Mouse (Mus musculus) thymus, postnatal 4 days (tissue): Measurements from ENCODE around the gene Ranbp2.
"Not testable (repeated sequence)": the region's sequence is repeated elsewhere in the genome, so short reads cannot be mapped to it uniquely, and the experiment has no call there.

ENCODE experiments used
- DNase-seq: peaks from one replicate; pipeline ENCODE4 v3.0.0; 2021

The Ranbp2 gene

DNA sequence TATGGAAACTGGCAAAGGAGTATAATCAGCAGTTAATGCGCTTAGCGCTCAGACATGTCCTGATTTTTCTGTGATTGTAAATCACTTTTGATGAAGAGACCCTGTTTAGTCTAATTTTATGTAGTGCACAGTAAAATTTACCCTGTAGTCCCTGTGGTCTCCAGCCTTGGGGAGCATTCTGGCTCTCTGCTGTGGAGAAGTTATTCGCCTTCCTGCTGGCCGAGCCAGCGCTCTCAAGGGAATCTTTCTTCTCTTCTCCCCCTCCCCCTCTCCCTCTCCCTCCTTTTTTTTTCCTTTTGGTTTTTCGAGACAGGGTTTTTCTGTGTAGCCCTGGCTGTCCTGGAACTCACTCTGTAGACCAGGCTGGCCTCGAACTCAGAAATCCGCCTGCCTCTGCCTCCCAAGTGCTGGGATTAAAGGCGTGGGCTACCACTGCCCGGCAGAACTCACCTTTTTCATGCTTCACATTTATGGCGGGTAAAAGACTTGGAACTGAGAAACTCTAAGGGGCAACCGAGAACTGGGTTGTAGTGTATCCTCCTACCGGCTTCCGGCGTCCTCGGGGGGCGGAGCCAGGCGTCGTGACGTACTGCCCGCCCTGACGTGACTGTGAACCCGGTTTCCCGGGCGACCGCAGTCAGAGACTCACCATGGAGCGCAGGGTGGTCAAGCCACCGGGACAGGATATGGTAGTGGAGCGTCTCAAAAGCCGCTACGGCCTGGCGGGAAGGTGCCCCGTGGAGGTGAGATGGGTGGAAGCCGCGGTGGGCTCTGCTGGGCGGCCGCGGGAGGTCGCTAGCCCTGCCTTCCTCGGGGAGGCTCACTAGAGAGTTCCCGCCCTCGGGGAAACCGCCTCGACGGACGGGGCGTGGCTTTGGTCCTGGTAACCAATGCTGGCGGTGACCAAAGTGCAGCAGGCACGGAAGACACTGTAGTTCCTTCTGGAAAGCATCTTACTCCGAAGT lies 50.9 kb downstream of the Ranbp2 start, which contains the start of gene Ccdc138:
Gene Ccdc138, plus strand, starts transcription at position 629 of the 965 bp plus-strand sequence.
- peak; percentile 96 for DNase-seq

DNA sequence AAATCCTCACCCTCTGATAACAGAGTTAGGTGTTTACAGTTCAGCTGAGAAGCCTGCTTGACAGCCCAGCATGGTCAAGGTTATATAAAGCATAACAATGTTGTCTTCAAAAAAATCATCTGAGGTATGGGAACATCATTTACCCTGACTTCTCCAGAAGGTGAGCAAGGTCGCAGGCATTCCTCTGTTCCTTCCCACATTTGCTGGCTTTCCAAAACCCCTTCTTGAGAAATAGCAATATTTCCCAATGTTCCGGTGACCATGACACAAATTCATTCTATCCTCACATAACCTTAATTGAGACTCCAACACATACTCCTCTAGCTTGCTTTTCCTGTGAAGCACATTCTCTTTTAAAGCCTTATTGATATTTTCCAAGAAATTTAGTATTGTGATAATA lies 51.8 kb downstream of the Ranbp2 start:
- DNase-seq, result no peak

DNA sequence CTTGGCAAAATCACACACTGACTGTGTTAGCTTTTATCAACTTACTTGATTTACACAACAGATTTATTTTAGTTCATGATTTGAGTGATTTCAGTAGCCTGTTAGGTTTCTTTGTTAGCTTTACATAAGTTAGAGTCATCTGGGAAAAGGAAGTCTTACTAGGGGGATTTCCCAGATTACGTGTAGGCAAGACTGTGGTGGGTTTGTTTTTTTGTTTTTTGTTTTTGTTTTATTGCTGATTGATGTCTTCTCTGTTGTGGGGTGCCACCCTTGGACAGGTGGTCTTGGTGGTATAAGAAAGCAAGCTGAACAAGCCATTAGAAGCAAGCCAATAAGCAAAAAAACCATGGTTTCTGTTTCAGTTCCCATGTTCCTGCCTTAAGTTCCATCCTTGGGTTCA lies 82.6 kb downstream of the Ranbp2 start:
- DNase-seq, result no peak

DNA sequence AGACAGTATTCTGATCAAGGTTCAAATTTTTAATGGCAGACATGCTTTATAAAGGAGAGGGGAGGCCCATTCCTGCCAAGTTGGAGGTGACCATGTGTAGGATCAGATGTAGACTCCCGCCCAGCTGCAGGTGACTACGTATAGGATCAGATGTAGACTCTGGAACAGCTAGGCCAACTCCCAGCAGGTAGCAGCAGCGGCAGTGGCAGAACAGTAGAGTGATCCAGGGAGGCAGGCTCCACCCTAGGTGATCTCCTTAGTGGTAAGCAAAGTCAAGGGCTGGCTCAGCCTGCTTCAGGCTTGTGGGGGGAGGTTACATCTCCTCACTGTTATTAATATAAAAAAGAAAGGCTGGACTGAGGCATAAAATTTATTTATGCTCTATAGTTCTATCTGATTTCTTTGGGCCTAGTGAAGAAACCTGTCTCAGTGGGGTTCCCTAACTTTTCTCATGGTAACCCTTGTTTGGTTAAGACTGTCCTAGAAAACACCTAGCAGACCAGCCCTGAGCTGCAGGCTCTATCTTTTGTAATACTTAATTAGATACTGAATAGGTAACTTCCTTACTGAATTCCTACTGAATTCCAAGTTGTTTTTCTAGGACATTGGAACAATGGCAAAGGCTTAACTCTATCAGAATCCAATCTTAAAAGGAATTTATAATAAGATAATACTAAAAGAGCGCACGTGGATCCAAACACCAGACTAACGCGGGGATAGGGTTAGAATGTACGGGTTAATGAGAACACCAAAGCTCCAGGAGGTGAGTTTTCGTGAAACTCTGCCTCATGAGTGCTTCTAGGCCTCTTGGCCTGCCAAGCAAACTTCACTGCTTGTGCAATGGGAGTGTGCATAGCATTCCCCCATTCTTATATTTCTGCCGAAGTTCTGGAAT lies 84.4 kb downstream of the Ranbp2 start:
- no peak for DNase-seq

DNA sequence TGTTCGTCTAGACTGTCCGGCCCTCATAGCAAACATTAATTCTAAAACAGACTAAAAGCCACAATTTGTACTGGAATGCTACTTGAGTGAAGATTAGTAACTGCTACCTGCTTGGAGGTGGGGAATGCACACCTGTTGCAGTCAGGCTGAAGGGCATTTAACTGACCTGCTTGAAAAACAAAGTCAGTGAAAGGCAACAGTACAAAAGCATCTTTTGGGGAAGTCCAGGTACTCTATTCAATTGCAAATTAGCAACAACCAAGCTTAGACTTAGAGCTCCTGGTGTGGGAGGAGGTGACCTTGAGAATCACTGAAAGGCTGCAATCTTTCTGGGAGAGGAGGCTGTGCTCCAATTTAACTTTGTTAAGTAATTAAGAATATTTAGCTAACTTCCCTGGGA lies 85.5 kb downstream of the Ranbp2 start:
- DNase-seq, result no peak

DNA sequence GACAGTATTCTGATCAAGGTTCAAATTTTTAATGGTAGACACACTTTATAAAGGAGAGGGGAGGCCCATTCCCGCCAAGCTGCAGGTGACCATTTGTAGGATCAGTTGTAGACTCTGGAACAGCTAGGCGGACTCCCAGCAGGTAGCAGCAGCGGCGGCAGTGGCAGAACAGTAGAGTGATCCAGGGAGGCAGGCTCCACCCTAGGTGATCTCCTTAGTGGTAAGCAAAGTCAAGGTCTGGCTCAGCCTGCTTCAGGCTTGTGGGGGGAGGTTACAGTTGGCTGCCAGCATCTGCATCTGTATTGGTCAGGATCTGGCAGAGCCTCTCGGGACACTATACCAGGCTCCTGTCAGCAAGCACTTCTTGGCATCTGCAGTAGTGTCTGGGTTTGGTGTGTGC lies 89.6 kb downstream of the Ranbp2 start:
- not testable (repeated sequence) for DNase-seq

DNA sequence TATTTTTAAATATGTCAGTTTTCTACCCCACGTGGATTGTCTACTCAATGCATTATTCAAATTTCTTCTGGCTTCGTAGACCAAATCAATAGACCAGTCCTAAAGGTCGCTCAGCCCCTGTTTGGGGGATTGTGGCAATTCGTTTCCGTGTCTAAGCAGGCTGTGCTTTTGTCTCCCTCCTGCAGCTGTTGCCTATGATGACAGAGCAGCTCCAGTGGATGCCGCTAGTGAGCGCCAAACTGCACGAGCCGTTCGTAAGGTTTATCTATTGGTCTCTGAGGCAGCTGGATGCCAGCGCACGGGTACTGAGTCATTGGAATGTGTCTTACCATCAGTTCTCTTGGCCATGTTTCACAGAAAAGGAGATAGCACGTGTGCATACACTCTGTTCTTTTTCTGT lies 93.9 kb downstream of the Ranbp2 start:
- DNase-seq, result no peak
